Mouse (Mus musculus) ES-E14 (cell line): Measurements from ENCODE around the gene Lmntd1. TPM values are rescaled to one million over a fixed set of nuclear protein-coding genes. Genes with fewer than 3 reads are reported as not detected.

Experiments
- DNase-seq: peaks from one replicate; pipeline ENCODE4 v3.0.0-alpha.2; 2013; ENCODE audit warnings: low read depth, low spot score
- H3K27ac ChIP-seq: 2 replicates; pipeline ENCODE4 v1.5.1; 2012; ENCODE audit warnings: low read depth, mild to moderate bottlenecking, low read length, moderate library complexity, mixed read lengths; ENCODE audit not compliant: poor library complexity, insufficient read depth, severe bottlenecking
- H3K36me3 ChIP-seq: 2 replicates; pipeline ENCODE4 v1.6.1; 2012; ENCODE audit warnings: mild to moderate bottlenecking, low read length, moderate library complexity, mixed read lengths; ENCODE audit not compliant: control insufficient read depth, poor library complexity, insufficient read depth, severe bottlenecking
- H3K4me1 ChIP-seq, 2 experiments: fragments of 150-350 bp in 1 of 2; sonication (generic) in 1 of 2; 2 replicates each; pipeline ENCODE4 v1.6.1; 2012; ENCODE audit warnings: low read length in 2 of 2, mild to moderate bottlenecking in 1 of 2, mixed read lengths in 1 of 2; ENCODE audit not compliant: control insufficient read depth in 2 of 2, insufficient read depth in 2 of 2, poor library complexity in 1 of 2
- H3K4me3 ChIP-seq, 2 experiments: fragments of 150-350 bp in 1 of 2; sonication (generic) in 1 of 2; 2 replicates each; pipeline ENCODE4 v1.5.1; 2012; ENCODE audit warnings: low read length in 2 of 2, low read depth in 1 of 2, mild to moderate bottlenecking in 1 of 2, mixed read lengths in 1 of 2; ENCODE audit not compliant: insufficient read depth in 1 of 2, poor library complexity in 1 of 2, severe bottlenecking in 1 of 2
- H3K9ac ChIP-seq: 2 replicates; pipeline ENCODE4 v1.6.1; 2012; ENCODE audit warnings: low read depth, mild to moderate bottlenecking, low read length, mixed read lengths; ENCODE audit not compliant: poor library complexity, insufficient read depth, severe bottlenecking
- H3K9me3 ChIP-seq: fragments of 150-350 bp; sonication (generic); 2 replicates; pipeline ENCODE4 v1.6.1; 2012; ENCODE audit warnings: low read depth, mild to moderate bottlenecking, low read length; ENCODE audit not compliant: control insufficient read depth, insufficient read depth
- CHD2 ChIP-seq: IDR thresholded peaks from 2 replicates; pipeline ENCODE4 v1.6.1; 2014; ENCODE audit warnings: mild to moderate bottlenecking, low read depth, low read length, inconsistent platforms
- HCFC1 ChIP-seq: IDR thresholded peaks from 2 replicates; pipeline ENCODE4 v1.6.1; 2012; ENCODE audit warnings: low read length, inconsistent platforms, borderline replicate concordance; ENCODE audit not compliant: insufficient read depth
- MAFK ChIP-seq: IDR thresholded peaks from 2 replicates; pipeline ENCODE4 v1.6.1; 2014; ENCODE audit warnings: mild to moderate bottlenecking, low read depth, low read length, inconsistent platforms; ENCODE audit not compliant: insufficient read depth
- ZC3H11A ChIP-seq: IDR thresholded peaks from 2 replicates; pipeline ENCODE4 v1.6.1; 2012; ENCODE audit warnings: low read depth, mild to moderate bottlenecking, inconsistent platforms, low read length, borderline replicate concordance
- ZNF384 ChIP-seq: IDR thresholded peaks from 2 replicates; pipeline ENCODE4 v1.6.1; 2012; ENCODE audit warnings: low read depth, low read length, inconsistent platforms
- in situ Hi-C, 2 experiments: fragments of 600-800 bp; cut with MboI; formaldehyde crosslinking; loops; one replicate each; pipeline ENCODE4 v1.15.1; 2025; ENCODE audit warnings: low sequenced_read_pairs in 2 of 2, inconsistent platforms in 1 of 2; ENCODE audit not compliant: unreplicated experiment in 2 of 2
- total RNA-seq: library from RNA; depleted of rRNA; stranded (reverse); fragments of 300-350 nt; gene quantifications from 2 replicates; pipeline ENCODE4 v1.2.3, GENCODE M21; 2012

Gene Lmntd1
- total RNA-seq, 1 experiment = not detected

DNA sequence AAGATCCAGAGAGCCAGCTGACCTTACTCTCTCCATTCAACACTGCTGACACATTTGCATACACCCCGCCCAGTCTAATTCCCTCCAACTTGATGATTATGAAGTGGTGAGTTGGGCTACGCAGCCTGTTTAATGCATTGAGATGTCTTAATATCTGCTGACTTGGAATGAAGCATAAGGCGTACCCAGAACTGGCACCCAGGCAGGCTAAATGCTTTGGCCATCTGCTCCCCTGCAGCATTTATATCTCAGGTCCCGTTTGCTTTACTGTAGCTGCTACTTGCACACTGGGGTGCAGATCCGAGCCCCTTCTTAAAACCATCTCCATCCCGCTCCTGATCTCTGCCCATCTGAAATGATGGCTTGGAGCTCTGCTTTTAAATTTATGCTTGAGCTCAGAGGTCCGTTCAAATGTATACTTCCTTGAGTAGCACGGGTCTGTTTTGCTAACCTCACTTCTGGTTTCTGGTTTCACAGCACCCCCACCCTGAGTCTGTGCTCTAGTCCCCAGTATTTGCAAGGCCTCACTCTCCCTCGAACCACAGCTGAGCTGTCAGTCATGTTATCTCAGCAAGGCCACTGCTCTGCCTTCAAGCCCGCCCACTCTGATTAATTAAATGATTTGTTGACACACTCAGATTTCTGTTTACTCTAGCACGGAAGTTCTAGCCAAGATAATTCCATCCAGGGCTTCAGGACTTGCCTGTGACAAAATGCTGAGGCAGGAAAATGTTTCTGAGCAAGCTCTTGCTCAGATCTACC lies 15.1 kb downstream of the Lmntd1 start:
- no peak for DNase-seq
- no peak overlapping the region for H3K27ac ChIP-seq

DNA sequence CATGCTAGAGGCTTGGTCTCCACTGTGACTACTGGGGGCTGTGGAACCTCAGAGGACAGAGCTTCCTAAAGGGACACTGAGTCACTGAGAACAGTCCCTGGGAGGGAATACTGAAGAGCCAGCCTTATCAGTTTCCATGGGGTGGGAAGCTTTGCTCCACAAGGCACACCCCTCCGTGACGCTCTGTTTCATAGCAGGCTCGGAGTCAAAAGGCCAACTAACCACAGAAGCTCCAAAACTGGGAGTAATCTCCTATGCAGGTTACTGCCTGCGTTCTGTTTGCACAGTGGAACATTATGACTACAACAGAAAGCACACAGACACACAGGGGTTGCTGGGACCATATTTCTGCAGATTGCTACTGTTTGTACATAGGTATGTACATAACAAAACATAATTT lies 18.2 kb downstream of the Lmntd1 start:
- no peak overlapping the region for H3K27ac ChIP-seq
- H3K36me3 ChIP-seq = no peaks in the 10 kb centered on the region
- in situ Hi-C loops = no loop called here
- no peak overlapping the region for H3K4me3 ChIP-seq
- 0 out of 4 replicates have a peak, but pooled peaks cover 0 to 2% of the 10 kb centered on the region in 2 experiments for H3K4me1 ChIP-seq
- no peak overlapping the region for H3K9ac ChIP-seq
- TF ChIP-seq HCFC1 (no peak), CHD2 (no peak), ZC3H11A (no peak), ZNF384 (no peak), MAFK (no peak)
- DNase-seq = no peak
- no peaks in the 10 kb centered on the region for H3K9me3 ChIP-seq

More for the DNA sequence above, 15.1 kb downstream of the Lmntd1 start:
- H3K4me1 ChIP-seq = 0 out of 4 replicates have a peak, but pooled peaks cover 0 to 2% of the 10 kb centered on the region in 2 experiments
- H3K9ac ChIP-seq = no peak overlapping the region
- H3K36me3 ChIP-seq = no peaks in the 10 kb centered on the region
- no peak overlapping the region; a peak in 1 of 4 replicates for H3K4me3 ChIP-seq
- in situ Hi-C loops = no loop called here
- TF ChIP-seq CHD2 (no peak), MAFK (no peak)
- no peaks in the 10 kb centered on the region for H3K9me3 ChIP-seq

DNA sequence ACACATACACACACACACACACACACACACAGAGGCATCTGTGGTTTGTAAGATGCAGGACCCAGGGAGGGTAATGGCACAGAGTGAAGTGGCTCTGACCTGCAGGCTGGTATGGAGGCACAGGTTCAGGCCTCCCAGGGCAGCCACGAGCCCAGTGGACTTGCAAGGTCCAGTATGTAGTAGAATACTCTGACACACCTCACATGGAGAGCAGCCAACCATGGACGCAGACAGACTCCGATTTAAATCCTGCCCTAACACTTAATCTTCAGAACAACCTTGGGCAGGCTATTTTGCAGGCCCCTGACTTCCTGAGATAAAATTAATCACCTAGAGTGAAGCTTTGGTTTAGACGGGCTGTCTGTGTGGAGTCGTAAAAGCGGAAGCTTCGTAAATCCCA lies 20.1 kb downstream of the Lmntd1 start:
- DNase-seq = no peak
- no peak for TF ChIP-seq ZNF384
- TF ChIP-seq CHD2 = no peak
- TF ChIP-seq MAFK = no peak
- no peak for TF ChIP-seq ZC3H11A
- TF ChIP-seq HCFC1 = no peak
- H3K9ac ChIP-seq = no peak overlapping the region
- 0 out of 4 replicates have a peak, but pooled peaks cover 0 to 2% of the 10 kb centered on the region in 2 experiments for H3K4me1 ChIP-seq
- H3K27ac ChIP-seq = no peak overlapping the region
- H3K9me3 ChIP-seq = no peaks in the 10 kb centered on the region
- no peaks in the 10 kb centered on the region for H3K36me3 ChIP-seq
- no peak overlapping the region for H3K4me3 ChIP-seq
- in situ Hi-C loops = no loop called here

DNA sequence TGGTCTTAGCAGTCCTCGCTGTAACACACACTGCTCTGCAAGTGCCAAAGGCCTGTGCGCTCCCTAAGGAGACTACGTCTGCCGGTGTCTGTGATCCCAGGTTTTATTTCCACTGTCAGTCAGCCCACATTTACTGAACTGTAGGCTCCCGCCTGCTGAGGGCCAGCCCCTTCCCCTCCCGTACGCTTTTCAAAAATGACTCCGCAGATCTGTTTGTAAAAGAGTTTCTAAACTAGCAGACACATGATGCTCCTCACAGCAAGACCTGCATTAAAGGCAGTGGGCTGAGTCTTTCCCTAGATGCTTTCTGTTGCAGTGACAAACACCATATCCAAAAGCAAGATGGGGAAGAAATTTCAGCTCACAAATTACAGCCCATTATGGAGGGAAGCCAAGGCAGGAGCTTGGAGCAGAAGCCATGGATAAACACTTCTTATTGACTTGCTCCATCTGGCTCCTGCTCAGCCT lies 21.6 kb downstream of the Lmntd1 start:
- in situ Hi-C loops = no loop called here
- TF ChIP-seq ZC3H11A (no peak), ZNF384 (0 out of 2 replicates have a peak, but pooled peaks have one; percentile 25)
- Histone ChIP-seq H3K36me3 (no peaks in the 10 kb centered on the region), H3K9ac (no peak overlapping the region), H3K4me1 (no peaks in the 10 kb centered on the region), H3K27ac (no peak overlapping the region), H3K4me3 (no peak overlapping the region), H3K9me3 (no peaks in the 10 kb centered on the region)
- DNase-seq = no peak

DNA sequence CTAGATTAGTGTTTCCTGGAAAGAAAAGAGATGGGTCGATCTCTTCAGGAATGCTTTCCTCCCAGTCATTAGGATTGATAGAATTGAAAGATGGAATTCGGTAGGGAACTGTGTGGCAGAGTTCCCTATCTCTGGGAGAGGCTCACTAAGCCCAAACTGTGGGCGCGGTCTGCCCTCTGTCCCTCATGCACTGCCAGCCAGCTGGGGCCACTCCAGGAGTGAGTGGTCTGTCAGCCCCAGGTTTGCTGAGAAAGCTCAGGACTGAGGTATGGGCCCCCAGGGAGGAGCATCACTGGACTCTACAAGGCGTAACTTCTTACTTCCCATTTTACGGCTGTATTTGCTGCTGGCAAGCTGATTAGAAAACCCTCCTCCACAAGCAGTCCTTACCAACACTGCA lies 22.1 kb downstream of the Lmntd1 start:
- no peak overlapping the region for H3K9ac ChIP-seq
- no peak overlapping the region for H3K4me3 ChIP-seq
- DNase-seq = no peak
- no peaks in the 10 kb centered on the region for H3K36me3 ChIP-seq
- no peaks in the 10 kb centered on the region for H3K4me1 ChIP-seq
- 0 out of 2 replicates have a peak overlapping the region, but pooled peaks have one; percentile 12 for H3K27ac ChIP-seq
- in situ Hi-C loops = no loop called here
- TF ChIP-seq HCFC1 (no peak), MAFK (no peak), CHD2 (no peak), ZNF384 (no peak), ZC3H11A (no peak)
- no peaks in the 10 kb centered on the region for H3K9me3 ChIP-seq
